Mouse (Mus musculus) forebrain, embryonic 16.5 days (tissue): ENCODE results near the gene Phldb2. TPM values are rescaled to one million over a fixed set of nuclear protein-coding genes. Genes with fewer than 3 reads are reported as not detected.

Experiments used
- ATAC-seq: fragments of 200-750 bp; cut with Nextera tagmentation; 2 replicates; pipeline ENCODE4 v1.8.0; 2017; ENCODE audit warnings: mild to moderate bottlenecking, moderate library complexity
- H3K27ac ChIP-seq: fragments of 300-500 bp; sonication (generic); 2 replicates; pipeline ENCODE4 v1.5.1; 2014; ENCODE audit warnings: low read length, control low read depth
- H3K27me3 ChIP-seq: fragments of 300-500 bp; sonication (generic); replicated peaks from 2 replicates; pipeline ENCODE4 v1.6.1; 2014; ENCODE audit warnings: low read length; ENCODE audit not compliant: control insufficient read depth, insufficient read depth
- H3K36me3 ChIP-seq: fragments of 300-500 bp; sonication (generic); 2 replicates; pipeline ENCODE4 v1.6.1; 2014; ENCODE audit not compliant: control insufficient read depth, insufficient read depth
- H3K4me1 ChIP-seq: fragments of 300-500 bp; sonication (generic); replicated peaks from 2 replicates; pipeline ENCODE4 v1.6.1; 2014; ENCODE audit warnings: low read length; ENCODE audit not compliant: control insufficient read depth, insufficient read depth
- H3K4me2 ChIP-seq: fragments of 300-500 bp; sonication (generic); 2 replicates; pipeline ENCODE4 v1.6.1; 2014; ENCODE audit warnings: mild to moderate bottlenecking, low read length, control low read depth
- H3K4me3 ChIP-seq: fragments of 300-500 bp; sonication (generic); replicated peaks from 2 replicates; pipeline ENCODE4 v1.5.1; 2014; ENCODE audit warnings: mild to moderate bottlenecking, low read length, control low read depth
- H3K9ac ChIP-seq: fragments of 300-500 bp; sonication (generic); replicated peaks from 2 replicates; pipeline ENCODE4 v1.6.1; 2014; ENCODE audit warnings: low read depth, low read length, control low read depth
- H3K9me3 ChIP-seq: fragments of 300-500 bp; sonication (generic); 2 replicates; pipeline ENCODE4 v1.6.1; 2016; ENCODE audit warnings: low read length; ENCODE audit not compliant: control insufficient read depth
- WGBS: fragments of 180-500 bp; shearing (Covaris S2); extraction: QIAGEN DNeasy Blood & Tissue Kit; methylation state at CpG from one replicate; pipeline ENCODE4 v1.1.7; 2014; 5-methylcytosine and 5-hydroxymethylcytosine counted together
- polyA plus RNA-seq: library from polyadenylated mRNA; unstranded; fragments of >200 nt; fragmentation: Nextera tagmentation; extraction: Ambion mirVana; gene quantifications from 2 replicates; pipeline ENCODE4 v1.2.1, GENCODE M21; 2015

The Phldb2 gene
- 7.1 and 8.6 TPM in 2 replicates for polyA plus RNA-seq

DNA sequence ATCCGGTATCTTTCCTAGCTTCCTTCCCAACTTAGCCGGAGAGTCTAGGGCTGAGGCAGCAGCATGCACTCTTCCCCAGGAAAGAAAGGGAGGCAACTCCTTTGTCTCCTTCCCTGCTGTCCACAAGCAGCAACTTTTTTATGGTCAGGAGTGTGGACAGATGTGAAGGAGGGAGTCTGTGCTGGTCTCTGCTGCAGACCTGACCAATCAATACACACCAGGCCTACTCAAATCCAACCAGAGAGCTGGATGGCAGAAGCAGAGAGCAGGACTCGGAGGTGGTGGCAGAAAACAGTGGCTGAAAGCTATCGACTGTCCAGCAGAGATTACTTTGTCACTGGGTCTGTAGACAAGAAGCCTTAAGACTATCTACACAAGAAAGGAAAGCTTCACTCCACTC lies at the start of gene Phldb2:
Phldb2 (minus strand) TSS at position 205 of the 400 bp plus-strand sequence.
- no peaks in the 10 kb centered on the region for H3K27me3 ChIP-seq
- WGBS = 86% methylated on average over 4 of the region's 4 CpGs
- no peak for ATAC-seq
- no peak within 1 kb of the TSS for H3K27ac ChIP-seq
- H3K4me3 ChIP-seq = no peak within 1 kb of the TSS
- H3K9me3 ChIP-seq = no peaks in the 10 kb centered on the region
- H3K4me1 ChIP-seq = no peaks in the 10 kb centered on the region
- no peak within 1 kb of the TSS for H3K4me2 ChIP-seq
- H3K36me3 ChIP-seq = no peaks in the 10 kb centered on the region; the same call in 1 of the 2 replicates
- no peak within 1 kb of the TSS for H3K9ac ChIP-seq

GRCm38 (mm10) chr16:46001550-46002166 lies 48.3 kb upstream of the Phldb2 start:
- Histone ChIP-seq H3K9me3 (no peaks in the 10 kb centered on the region), H3K27ac (no peak overlapping the region), H3K9ac (no peak overlapping the region), H3K4me1 (peaks cover 14% of the 10 kb centered on the region), H3K4me3 (no peak overlapping the region), H3K36me3 (no peaks in the 10 kb centered on the region), H3K4me2 (no peak overlapping the region), H3K27me3 (no peaks in the 10 kb centered on the region)
- ATAC-seq = no peak
- WGBS = 77% methylated on average over 10 of the region's 10 CpGs

DNA sequence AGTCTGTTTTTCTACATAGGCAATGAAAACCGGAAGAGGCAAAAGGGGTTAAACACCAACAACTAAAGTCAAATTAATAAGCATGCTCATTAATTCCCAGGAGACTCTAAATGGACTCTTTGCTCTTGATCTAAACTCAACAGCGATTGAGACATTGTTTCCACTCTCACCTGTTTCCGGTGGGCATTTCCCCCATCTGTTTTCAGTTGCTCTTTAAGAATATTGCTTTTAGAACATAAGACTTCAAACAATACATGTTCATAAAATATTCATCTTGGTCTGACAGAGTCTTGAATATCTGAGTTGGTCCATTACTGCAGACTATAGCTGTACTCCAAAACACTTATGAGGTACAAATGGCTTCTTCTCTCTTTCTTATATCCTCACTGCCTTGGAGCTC lies 47.6 kb upstream of the Phldb2 start:
- Histone ChIP-seq H3K36me3 (no peaks in the 10 kb centered on the region), H3K4me2 (no peak overlapping the region), H3K9ac (no peak overlapping the region), H3K9me3 (no peaks in the 10 kb centered on the region), H3K4me1 (peaks cover 12% of the 10 kb centered on the region), H3K27me3 (no peaks in the 10 kb centered on the region), H3K27ac (no peak overlapping the region), H3K4me3 (no peak overlapping the region)
- 67% methylated on average over 3 of the region's 3 CpGs for WGBS
- no peak for ATAC-seq

DNA sequence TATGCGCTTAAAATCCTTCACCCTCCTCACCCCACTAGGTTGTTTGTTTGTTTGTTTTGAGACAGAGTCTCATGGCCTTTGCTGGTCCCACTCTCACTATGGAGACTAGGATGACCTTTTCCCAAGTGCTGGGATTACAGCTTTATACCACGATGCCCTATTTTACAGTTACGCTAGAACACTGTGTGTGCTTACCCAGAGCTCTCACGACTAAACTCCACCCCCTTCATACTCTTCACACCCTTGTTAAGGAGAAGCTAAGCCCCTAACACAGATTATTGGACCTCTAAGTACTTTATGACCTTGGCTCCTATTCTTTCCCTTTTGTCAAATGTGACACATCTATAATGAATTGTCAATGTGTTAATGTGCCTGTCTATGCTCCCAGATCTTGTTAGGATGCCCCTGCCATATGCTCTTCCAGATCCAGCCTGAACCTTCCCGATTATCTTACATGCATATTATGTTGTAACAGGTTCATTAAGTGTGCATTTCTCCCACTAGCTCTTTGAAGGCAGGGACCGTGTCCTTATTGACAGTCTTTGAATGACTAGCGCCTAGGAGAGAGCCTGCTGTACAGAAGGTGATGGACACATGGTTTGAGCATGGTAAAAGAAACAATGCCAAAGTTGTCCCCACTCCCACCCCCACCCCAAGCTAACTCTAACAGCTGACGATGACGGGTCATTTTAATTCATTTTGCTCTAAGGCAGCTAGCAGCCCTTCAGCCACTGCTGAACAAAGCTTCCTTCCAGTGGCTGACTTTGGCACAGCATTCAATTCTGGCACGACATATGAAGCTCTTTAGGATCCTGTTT lies 46.2 kb upstream of the Phldb2 start:
- peak; percentile 91 for ATAC-seq
- WGBS = 24% methylated on average over 10 of the region's 10 CpGs
- Histone ChIP-seq H3K9me3 (no peaks in the 10 kb centered on the region), H3K4me2 (0 out of 2 replicates have a peak overlapping the region, but pooled peaks have one; percentile 8), H3K4me1 (peaks cover 12% of the 10 kb centered on the region), H3K9ac (no peak overlapping the region), H3K27ac (peak overlapping the region; percentile 53), H3K4me3 (no peak overlapping the region), H3K36me3 (no peaks in the 10 kb centered on the region), H3K27me3 (no peaks in the 10 kb centered on the region)

DNA sequence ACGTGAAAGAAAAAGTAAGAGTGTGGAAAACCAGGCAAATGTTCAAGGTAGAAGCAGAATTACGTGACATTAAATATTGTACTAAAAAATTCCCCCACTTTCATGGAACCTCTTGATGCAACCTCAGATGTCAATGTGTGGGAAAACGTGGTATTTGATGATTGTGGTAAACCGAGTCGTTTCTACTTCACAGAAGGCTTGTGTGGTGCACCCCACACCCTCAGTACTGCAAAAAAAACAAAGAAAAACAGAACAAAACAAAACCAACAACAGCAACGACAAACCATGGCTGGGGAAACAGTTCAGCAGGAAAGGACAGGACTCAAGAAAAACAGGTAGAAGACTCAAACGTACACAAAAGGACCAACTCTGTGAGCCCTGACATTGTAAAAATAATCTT lies 44.8 kb upstream of the Phldb2 start:
- Histone ChIP-seq H3K9ac (no peak overlapping the region), H3K9me3 (no peaks in the 10 kb centered on the region), H3K4me1 (peaks cover 12% of the 10 kb centered on the region), H3K4me2 (no peak overlapping the region), H3K27ac (no peak overlapping the region), H3K27me3 (no peaks in the 10 kb centered on the region), H3K4me3 (no peak overlapping the region), H3K36me3 (no peaks in the 10 kb centered on the region)
- ATAC-seq = no peak
- WGBS = 83% methylated on average over 7 of the region's 7 CpGs

DNA sequence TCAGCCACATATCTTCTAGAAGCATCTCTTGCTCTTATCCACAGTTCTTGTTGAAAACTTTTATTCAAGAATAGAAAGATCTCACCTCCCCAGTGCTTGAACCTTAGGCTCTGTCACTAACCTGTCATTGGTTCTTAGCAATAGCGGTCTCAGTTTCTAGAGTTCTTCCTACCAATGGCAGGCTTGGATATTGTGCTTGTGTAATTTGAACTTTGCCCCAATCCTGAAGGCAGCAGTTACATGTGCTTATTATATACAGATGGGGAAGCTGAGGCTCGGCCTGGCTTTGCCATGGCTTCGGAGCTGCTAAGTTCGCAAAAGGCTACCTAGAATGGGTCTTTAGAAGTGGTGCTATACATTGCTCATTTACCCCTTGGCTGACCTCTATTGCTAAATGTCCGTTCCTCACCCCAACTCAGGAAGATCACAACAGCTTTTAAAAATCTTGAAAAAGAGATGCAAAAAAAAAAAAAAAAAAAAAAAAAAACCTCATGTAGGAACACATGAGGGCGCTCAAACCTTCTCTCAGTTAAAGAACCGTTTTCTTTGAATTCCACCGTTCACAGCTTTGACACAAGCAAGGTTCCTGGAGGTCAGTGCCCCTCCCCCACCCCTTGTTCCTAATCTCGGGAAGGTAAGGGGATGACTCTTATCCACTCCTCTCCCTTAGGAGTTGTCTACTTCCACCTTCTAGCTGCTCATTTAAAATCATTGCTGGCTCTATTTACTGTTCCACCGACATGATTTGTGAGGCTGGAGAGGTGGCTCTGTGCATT lies 37.7 kb upstream of the Phldb2 start:
- 51% methylated on average over 10 of the region's 10 CpGs for WGBS
- H3K9ac ChIP-seq = no peak overlapping the region
- no peaks in the 10 kb centered on the region for H3K4me1 ChIP-seq
- no peak for ATAC-seq
- no peak overlapping the region for H3K4me2 ChIP-seq
- H3K4me3 ChIP-seq = no peak overlapping the region
- H3K27ac ChIP-seq = no peak overlapping the region
- H3K9me3 ChIP-seq = no peaks in the 10 kb centered on the region
- no peaks in the 10 kb centered on the region for H3K27me3 ChIP-seq
- H3K36me3 ChIP-seq = no peaks in the 10 kb centered on the region

DNA sequence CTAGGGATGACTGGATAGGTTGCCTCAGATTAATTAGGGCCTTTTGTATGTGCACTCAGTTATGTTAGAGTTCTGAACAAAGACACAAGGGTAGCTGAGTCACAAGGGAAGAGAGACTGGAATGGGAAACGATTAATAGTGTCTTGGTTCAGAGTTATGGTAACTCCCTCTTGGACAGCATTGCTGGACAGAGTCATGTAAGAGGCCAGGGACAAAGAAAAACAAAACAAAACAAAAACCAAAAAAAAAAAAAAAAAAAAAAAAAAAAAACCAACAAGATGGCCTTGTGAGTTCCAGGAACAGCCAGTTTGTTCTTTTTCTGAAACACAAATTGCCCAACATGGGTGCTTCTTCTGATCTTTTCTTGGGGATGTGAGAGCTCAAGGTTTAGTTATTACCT lies 32.8 kb upstream of the Phldb2 start:
- WGBS = 8% methylated on average over 1 of the region's 1 CpGs
- no peaks in the 10 kb centered on the region for H3K27me3 ChIP-seq
- no peaks in the 10 kb centered on the region for H3K9me3 ChIP-seq
- H3K36me3 ChIP-seq = no peaks in the 10 kb centered on the region
- no peak overlapping the region for H3K9ac ChIP-seq
- no peak for ATAC-seq
- no peak overlapping the region for H3K4me3 ChIP-seq
- peaks cover 5% of the 10 kb centered on the region; the same call in 1 of the 2 replicates for H3K4me1 ChIP-seq
- H3K4me2 ChIP-seq = no peak overlapping the region
- H3K27ac ChIP-seq = no peak overlapping the region

DNA sequence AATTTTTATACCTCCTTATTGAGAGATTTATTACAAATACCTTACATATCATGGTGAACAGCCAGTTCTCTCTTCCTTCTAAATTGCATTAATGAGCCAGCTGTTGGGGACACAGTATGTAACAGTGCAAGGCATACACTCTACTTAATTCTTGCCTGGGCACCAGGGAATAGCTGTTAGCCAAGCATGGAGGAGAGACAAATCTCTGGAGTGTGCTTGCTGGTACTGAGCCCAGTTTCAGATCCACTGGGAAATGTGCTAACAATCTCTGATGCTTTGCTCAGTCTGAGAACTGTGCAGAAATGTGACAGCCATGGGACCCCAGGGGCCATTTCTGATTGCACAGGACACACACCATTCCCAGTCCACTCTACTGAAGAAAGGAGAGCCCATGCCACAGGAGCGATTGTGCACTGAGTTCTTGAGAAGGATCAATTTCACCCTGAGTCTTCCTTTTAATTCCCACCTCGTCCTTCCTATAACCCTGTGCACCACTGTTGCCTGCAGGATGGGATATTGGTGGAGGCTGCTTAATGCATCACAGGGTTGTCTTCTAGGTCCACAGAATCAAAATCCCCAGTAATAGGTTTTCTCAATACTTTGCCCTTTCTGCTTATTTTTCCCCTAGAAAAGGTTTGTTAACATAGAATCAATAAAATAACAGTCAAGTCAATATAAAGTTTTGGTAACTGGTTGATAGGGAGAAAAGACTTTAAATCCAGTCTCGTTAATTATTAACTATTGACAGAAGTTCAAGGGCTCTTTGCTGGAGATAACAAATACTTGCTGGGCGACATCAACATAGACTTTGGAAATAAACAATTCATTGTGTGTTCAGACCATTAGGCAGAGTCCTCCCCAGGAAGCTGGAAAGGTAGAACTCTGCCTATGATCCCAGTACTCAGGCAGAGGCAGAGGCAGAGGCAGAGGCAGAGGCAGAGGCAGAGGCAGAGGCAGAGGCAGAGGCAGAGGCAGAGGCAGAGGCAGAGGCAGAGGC lies 31.5 kb upstream of the Phldb2 start:
- Histone ChIP-seq H3K4me3 (no peak overlapping the region), H3K27me3 (no peaks in the 10 kb centered on the region), H3K36me3 (no peaks in the 10 kb centered on the region), H3K4me2 (no peak overlapping the region), H3K27ac (no peak overlapping the region), H3K4me1 (peaks cover 5% of the 10 kb centered on the region; the same call in 1 of the 2 replicates), H3K9ac (no peak overlapping the region), H3K9me3 (no peaks in the 10 kb centered on the region)
- ATAC-seq = peak; percentile 70
- 69% methylated on average over 4 of the region's 4 CpGs for WGBS
